Mouse (Mus musculus) midbrain, embryonic 13.5 days (tissue): ENCODE data around the gene Cdh11. TPM values are rescaled to one million over a fixed set of nuclear protein-coding genes. Genes with fewer than 3 reads are reported as not detected.

Experiments
- ATAC-seq: fragments of 200-750 bp; cut with Nextera tagmentation; 2 replicates; pipeline ENCODE4 v1.8.0; 2017; ENCODE audit warnings: mild to moderate bottlenecking, moderate TSS enrichment, moderate library complexity
- H3K27ac ChIP-seq: fragments of 300-500 bp; sonication (generic); 2 replicates; pipeline ENCODE4 v1.5.1; 2015; ENCODE audit warnings: inconsistent platforms, mild to moderate bottlenecking, moderate library complexity
- H3K27me3 ChIP-seq: fragments of 300-500 bp; sonication (generic); 2 replicates; pipeline ENCODE4 v1.6.1; 2015; ENCODE audit warnings: mild to moderate bottlenecking, inconsistent platforms
- H3K36me3 ChIP-seq: fragments of 300-500 bp; sonication (generic); 2 replicates; pipeline ENCODE4 v1.6.1; 2015; ENCODE audit warnings: mild to moderate bottlenecking, inconsistent platforms
- H3K4me1 ChIP-seq: fragments of 300-500 bp; sonication (generic); replicated peaks from 2 replicates; pipeline ENCODE4 v1.6.1; 2015; ENCODE audit warnings: inconsistent platforms
- H3K4me2 ChIP-seq: fragments of 300-500 bp; sonication (generic); replicated peaks from 2 replicates; pipeline ENCODE4 v1.6.1; 2015; ENCODE audit warnings: moderate library complexity, mild to moderate bottlenecking, inconsistent platforms
- H3K4me3 ChIP-seq: fragments of 300-500 bp; sonication (generic); replicated peaks from 2 replicates; pipeline ENCODE4 v1.5.1; 2015; ENCODE audit warnings: mild to moderate bottlenecking, inconsistent platforms
- H3K9ac ChIP-seq: fragments of 300-500 bp; sonication (generic); replicated peaks from 2 replicates; pipeline ENCODE4 v1.6.1; 2015; ENCODE audit warnings: mild to moderate bottlenecking, inconsistent platforms
- H3K9me3 ChIP-seq: fragments of 300-500 bp; sonication (generic); 2 replicates; pipeline ENCODE4 v1.6.1; 2016; ENCODE audit warnings: mild to moderate bottlenecking, inconsistent platforms
- WGBS: fragments of 180-500 bp; shearing (Covaris S2); methylation state at CpG from one replicate; pipeline ENCODE4 v1.1.7; 2015; 5-methylcytosine and 5-hydroxymethylcytosine counted together
- polyA plus RNA-seq: library from polyadenylated mRNA; unstranded; fragments of >200 nt; fragmentation: Nextera tagmentation; extraction: Ambion mirVana; gene quantifications from 2 replicates; pipeline ENCODE4 v1.2.1, GENCODE M21; 2015

Gene Cdh11
- polyA plus RNA-seq, 1 experiment from 2014 or later: 29.7 TPM

GRCm38 (mm10) chr8:102742940-102743339 lies 42.5 kb downstream of the Cdh11 start:
- H3K27me3 ChIP-seq: peaks cover 12% of the 10 kb centered on the region; the same call in 1 of the 2 replicates
- no peak overlapping the region for H3K27ac ChIP-seq
- H3K9ac ChIP-seq: no peak overlapping the region
- H3K36me3 ChIP-seq: no peaks in the 10 kb centered on the region
- WGBS: 89% methylated on average over 3 of the region's 3 CpGs
- H3K4me3 ChIP-seq: no peak overlapping the region
- H3K4me2 ChIP-seq: no peak overlapping the region
- H3K4me1 ChIP-seq: peaks cover 7% of the 10 kb centered on the region
- no peaks in the 10 kb centered on the region for H3K9me3 ChIP-seq
- ATAC-seq: no peak

GRCm38 (mm10) chr8:102742008-102742591 lies 43.3 kb downstream of the Cdh11 start:
- Histone ChIP-seq H3K4me1 (peaks cover 7% of the 10 kb centered on the region), H3K9ac (no peak overlapping the region), H3K4me3 (no peak overlapping the region), H3K27me3 (peaks cover 12% of the 10 kb centered on the region; the same call in 1 of the 2 replicates), H3K4me2 (no peak overlapping the region), H3K36me3 (no peaks in the 10 kb centered on the region), H3K9me3 (no peaks in the 10 kb centered on the region), H3K27ac (no peak overlapping the region)
- 85% methylated on average over 5 of the region's 5 CpGs for WGBS
- ATAC-seq: no peak

- Histone ChIP-seq H3K4me1 (peaks cover 7% of the 10 kb centered on the region), H3K9ac (no peak overlapping the region), H3K4me3 (no peak overlapping the region), H3K27ac (no peak overlapping the region), H3K27me3 (peaks cover 12% of the 10 kb centered on the region; the same call in 1 of the 2 replicates), H3K4me2 (no peak overlapping the region), H3K36me3 (no peaks in the 10 kb centered on the region), H3K9me3 (no peaks in the 10 kb centered on the region)
- 98% methylated on average over 4 of the region's 4 CpGs for WGBS
- ATAC-seq: no peak
These were observed 44.5 kb downstream of the Cdh11 start for GRCm38 (mm10) chr8:102740963-102741362.

- no peak overlapping the region for H3K4me2 ChIP-seq
- no peak overlapping the region for H3K9ac ChIP-seq
- H3K36me3 ChIP-seq: no peaks in the 10 kb centered on the region
- H3K4me3 ChIP-seq: no peak overlapping the region
- no peaks in the 10 kb centered on the region for H3K9me3 ChIP-seq
- peaks cover 13% of the 10 kb centered on the region for H3K4me1 ChIP-seq
- peak overlapping the region; percentile 59; the same call in 1 of the 2 replicates for H3K27ac ChIP-seq
- 68% methylated on average over 7 of the region's 7 CpGs for WGBS
- peak; percentile 89 for ATAC-seq
- H3K27me3 ChIP-seq: peaks cover 18% of the 10 kb centered on the region
These were observed 46.4 kb downstream of the Cdh11 start for GRCm38 (mm10) chr8:102738961-102739487.

- no peak overlapping the region for H3K4me2 ChIP-seq
- 94% methylated on average over 7 of the region's 7 CpGs for WGBS
- 0 out of 2 replicates have a peak, but pooled peaks have one; percentile 14 for ATAC-seq
- H3K27ac ChIP-seq: peak overlapping the region; percentile 59; the same call in 1 of the 2 replicates
- no peaks in the 10 kb centered on the region for H3K9me3 ChIP-seq
- peaks cover 24% of the 10 kb centered on the region for H3K27me3 ChIP-seq
- peaks cover 13% of the 10 kb centered on the region for H3K4me1 ChIP-seq
- no peak overlapping the region for H3K9ac ChIP-seq
- no peak overlapping the region for H3K4me3 ChIP-seq
- H3K36me3 ChIP-seq: no peaks in the 10 kb centered on the region
These were observed 47.0 kb downstream of the Cdh11 start for GRCm38 (mm10) chr8:102738395-102738794.

GRCm38 (mm10) chr8:102734419-102734818 lies 51.0 kb downstream of the Cdh11 start:
- 68% methylated on average over 1 of the region's 1 CpGs for WGBS
- Histone ChIP-seq H3K9me3 (no peaks in the 10 kb centered on the region), H3K4me1 (peaks cover 13% of the 10 kb centered on the region), H3K4me2 (no peak overlapping the region), H3K9ac (no peak overlapping the region), H3K27me3 (peaks cover 55% of the 10 kb centered on the region), H3K27ac (no peak overlapping the region), H3K36me3 (no peaks in the 10 kb centered on the region), H3K4me3 (no peak overlapping the region)
- ATAC-seq: no peak; the same call in 1 of the 2 replicates

- H3K4me1 ChIP-seq: peaks cover 17% of the 10 kb centered on the region
- no peak overlapping the region for H3K9ac ChIP-seq
- no peaks in the 10 kb centered on the region for H3K9me3 ChIP-seq
- no peak overlapping the region for H3K4me3 ChIP-seq
- H3K27me3 ChIP-seq: peaks cover 54% of the 10 kb centered on the region
- peak overlapping the region; percentile 24 for H3K4me2 ChIP-seq
- no peak overlapping the region for H3K27ac ChIP-seq
- WGBS: 7% methylated on average over 10 of the region's 10 CpGs
- H3K36me3 ChIP-seq: no peaks in the 10 kb centered on the region
- ATAC-seq: peak; percentile 98
These were observed 59.1 kb downstream of the Cdh11 start for GRCm38 (mm10) chr8:102726206-102726935.

GRCm38 (mm10) chr8:102725496-102725895 lies 59.9 kb downstream of the Cdh11 start:
- 52% methylated on average over 3 of the region's 3 CpGs for WGBS
- Histone ChIP-seq H3K4me3 (no peak overlapping the region), H3K27me3 (peaks cover 52% of the 10 kb centered on the region), H3K9ac (no peak overlapping the region), H3K36me3 (no peaks in the 10 kb centered on the region), H3K27ac (no peak overlapping the region), H3K9me3 (no peaks in the 10 kb centered on the region), H3K4me2 (no peak overlapping the region), H3K4me1 (peaks cover 17% of the 10 kb centered on the region)
- no peak for ATAC-seq

GRCm38 (mm10) chr8:102715956-102716355 lies 69.5 kb downstream of the Cdh11 start:
- WGBS: 69% methylated on average over 4 of the region's 4 CpGs

GRCm38 (mm10) chr8:102707305-102707704 lies 78.1 kb downstream of the Cdh11 start:
- 5% methylated on average over 7 of the region's 7 CpGs for WGBS
- Histone ChIP-seq H3K4me1 (0 out of 2 replicates have a peak, but pooled peaks cover 5% of the 10 kb centered on the region), H3K9me3 (no peaks in the 10 kb centered on the region), H3K27me3 (peaks cover 68% of the 10 kb centered on the region), H3K9ac (no peak overlapping the region), H3K4me2 (no peak overlapping the region), H3K27ac (no peak overlapping the region), H3K36me3 (no peaks in the 10 kb centered on the region), H3K4me3 (no peak overlapping the region)
- ATAC-seq: no peak

More at GRCm38 (mm10) chr8:102715956-102716355, 69.5 kb downstream of the Cdh11 start:
- Histone ChIP-seq H3K36me3 (no peaks in the 10 kb centered on the region), H3K4me1 (no peaks in the 10 kb centered on the region), H3K4me2 (no peak overlapping the region), H3K9ac (no peak overlapping the region), H3K4me3 (no peak overlapping the region), H3K27ac (no peak overlapping the region), H3K9me3 (peaks cover 2% of the 10 kb centered on the region; the same call in 1 of the 2 replicates), H3K27me3 (peaks cover 77% of the 10 kb centered on the region)
- ATAC-seq: no peak

GRCm38 (mm10) chr8:102705376-102705905 lies 80.0 kb downstream of the Cdh11 start:
- 54% methylated on average over 7 of the region's 7 CpGs for WGBS
- H3K36me3 ChIP-seq: no peaks in the 10 kb centered on the region
- no peak for ATAC-seq
- no peak overlapping the region for H3K4me2 ChIP-seq
- H3K27me3 ChIP-seq: peaks cover 54% of the 10 kb centered on the region
- no peak overlapping the region for H3K27ac ChIP-seq
- H3K9ac ChIP-seq: no peak overlapping the region
- H3K4me3 ChIP-seq: no peak overlapping the region
- no peaks in the 10 kb centered on the region for H3K9me3 ChIP-seq
- 0 out of 2 replicates have a peak, but pooled peaks cover 5% of the 10 kb centered on the region for H3K4me1 ChIP-seq

GRCm38 (mm10) chr8:102700245-102700644 lies 85.2 kb downstream of the Cdh11 start:
- no peaks in the 10 kb centered on the region for H3K9me3 ChIP-seq
- no peak overlapping the region for H3K4me2 ChIP-seq
- H3K27ac ChIP-seq: no peak overlapping the region
- H3K9ac ChIP-seq: no peak overlapping the region
- no peak for ATAC-seq
- H3K36me3 ChIP-seq: no peaks in the 10 kb centered on the region
- no peak overlapping the region for H3K4me3 ChIP-seq
- peaks cover 8% of the 10 kb centered on the region; the same call in 1 of the 2 replicates for H3K4me1 ChIP-seq
- 49% methylated on average over 1 of the region's 1 CpGs for WGBS
- H3K27me3 ChIP-seq: peaks cover 22% of the 10 kb centered on the region; the same call in 1 of the 2 replicates
